8 mouse cellular contexts compared by ENCODE assay signal in genomic region chr10:121432635-121433280, GRCm38 (mm10). TPM values are rescaled to one million over a fixed set of nuclear protein-coding genes. Genes with fewer than 3 reads are reported as not detected.
DNase-seq lines count a peak whose midpoint lies in the region; ATAC-seq and TF ChIP-seq lines count a peak whose summit lies in the region.

No protein-coding gene starts in this region.

- H3K36me3 ChIP-seq in liver, embryonic 14.5 days (replicated peaks; ENCODE audit: control insufficient read depth, insufficient read depth, low read depth): no peaks in the 10 kb centered on the region

- peak overlapping the region; percentile 59 for H3K4me2 ChIP-seq in liver, embryonic 14.5 days (ENCODE audit: low read depth)

- peak; percentile 56; the same call in 1 of the 2 replicates for ATAC-seq in liver, embryonic 14.5 days (ENCODE audit: insufficient read depth)
- ATAC-seq in monocyte, adult 5-6 weeks (replicated peaks; ENCODE audit: insufficient number of reproducible peaks, low FRiP score, low TSS enrichment, poor library complexity, severe bottlenecking): no peak

- H3K27me3 ChIP-seq in liver, embryonic 14.5 days (ENCODE audit: control insufficient read depth, insufficient read depth, low read length): no peaks in the 10 kb centered on the region

- H3K9me3 ChIP-seq in liver, embryonic 14.5 days (ENCODE audit: control insufficient read depth, low read length): no peaks in the 10 kb centered on the region

- H3K4me1 ChIP-seq in lung, adult 2 months (ENCODE audit: control insufficient read depth, insufficient read depth, low read length): peaks cover 55% of the 10 kb centered on the region
- peaks cover 21 to 47% of the 10 kb centered on the region in 2 experiments for H3K4me1 ChIP-seq in liver, embryonic 14.5 days (replicated peaks; ENCODE audit: control insufficient read depth in 2 of 2, insufficient read depth in 2 of 2, low read length in 1 of 2)

- peak; percentile 33; the same call in 1 of the 2 replicates for TF ChIP-seq EP300 in liver, embryonic 14.5 days (IDR thresholded peaks at IDR 0.05; ENCODE audit: low read depth)

- no peak for TF ChIP-seq CTCF in lung, adult 2 months (IDR thresholded peaks at IDR 0.05; ENCODE audit: insufficient read depth, low read length)
- no peak for TF ChIP-seq CTCF in liver, embryonic 14.5 days (IDR thresholded peaks at IDR 0.05; ENCODE audit: low read depth)

- H3K27ac ChIP-seq in liver, embryonic 14.5 days: no peak overlapping the region

- 27% methylated on average over 16 of the region's 16 CpGs for WGBS in lung, adult 2 months
- WGBS in liver, embryonic 14.5 days (ENCODE audit: insufficient replicate concordance): 13% methylated on average over 16 of the region's 16 CpGs

- peak overlapping the region; percentile 51 for H3K9ac ChIP-seq in liver, embryonic 14.5 days (replicated peaks)

- peak; percentile 64 for DNase-seq in lung, adult 2 months
- no peak for DNase-seq in lung, postnatal 10 days
- DNase-seq in cerebellum, adult 9-11 months: peak; percentile 30
- peak; percentile 72 for DNase-seq in gonadal fat pad, adult 2 months (ENCODE audit: low read depth)
- DNase-seq in liver, embryonic 14.5 days (ENCODE audit: low read depth in 3 of 3, low spot score in 3 of 3): peak in 1 of 3 experiments; percentile 37
- no peak for DNase-seq in B cell, adult 2 months
- DNase-seq in left cerebral cortex, adult 8-10 months (ENCODE audit: low spot score in 2 of 2): no peak

- no peak for TF ChIP-seq POLR2A in lung, adult 2 months (IDR thresholded peaks at IDR 0.05; ENCODE audit: borderline replicate concordance, extremely low read depth, low read depth, low read length)

- H3K4me3 ChIP-seq in lung, adult 2 months (replicated peaks; ENCODE audit: extremely low read depth, low read depth, low read length): no peak overlapping the region
- 0 out of 4 replicates have a peak overlapping the region, but pooled peaks of 1 of the 2 experiments have one; percentile 3 for H3K4me3 ChIP-seq in liver, embryonic 14.5 days (ENCODE audit: insufficient read depth in 1 of 2, low read depth in 2 of 2, low read length in 2 of 2)

RNA-seq across cellular contexts. Expression of gene Rassf3, which starts 43.4 kb away (rescaled TPM):
- polyA plus RNA-seq in lung, adult 2 months (2012; rRNA removed): 66.7 and 97.0 TPM in 2 replicates
- polyA plus RNA-seq in gonadal fat pad, adult 2 months (2012; rRNA removed): 33.3 and 37.5 TPM in 2 replicates
- 5.7 and 8.6 TPM in 2 replicates for polyA plus RNA-seq in liver, embryonic 14.5 days (2012; rRNA removed)
- polyA plus RNA-seq in liver, embryonic 14.5 days (2014; fragmentation: Nextera tagmentation; extraction: Ambion mirVana): 7.9 and 10.8 TPM in 2 replicates
- total RNA-seq in monocyte, adult 5-6 weeks (2017): 80.1 to 98.6 TPM (median 93.0 TPM) in 3 replicates
- 10 to 100 TPM; 43.2 to 52.0 (median 45.0) TPM for total RNA-seq in left cerebral cortex, adult 8-10 months (2022)

Comparison
In these comparisons a context has a peak if more than half of its experiments do, and no peak if none do; other contexts are left out.
1. DNase-seq: peak in lung, adult 2 months (single experiment), cerebellum, adult 9-11 months (single experiment) and gonadal fat pad, adult 2 months (single experiment); none in lung, postnatal 10 days (single experiment), B cell, adult 2 months (0 of 2) and left cerebral cortex, adult 8-10 months (0 of 2).